Mouse (Mus musculus) kidney, adult 11 months (tissue): ENCODE data around the gene E130311K13Rik.
A peak's percentile ranks its signal among the peaks of the same experiment; 100 is the strongest.

Experiments used
- DNase-seq: peaks from one replicate; pipeline ENCODE4 v3.0.0; 2022

The E130311K13Rik gene

DNA sequence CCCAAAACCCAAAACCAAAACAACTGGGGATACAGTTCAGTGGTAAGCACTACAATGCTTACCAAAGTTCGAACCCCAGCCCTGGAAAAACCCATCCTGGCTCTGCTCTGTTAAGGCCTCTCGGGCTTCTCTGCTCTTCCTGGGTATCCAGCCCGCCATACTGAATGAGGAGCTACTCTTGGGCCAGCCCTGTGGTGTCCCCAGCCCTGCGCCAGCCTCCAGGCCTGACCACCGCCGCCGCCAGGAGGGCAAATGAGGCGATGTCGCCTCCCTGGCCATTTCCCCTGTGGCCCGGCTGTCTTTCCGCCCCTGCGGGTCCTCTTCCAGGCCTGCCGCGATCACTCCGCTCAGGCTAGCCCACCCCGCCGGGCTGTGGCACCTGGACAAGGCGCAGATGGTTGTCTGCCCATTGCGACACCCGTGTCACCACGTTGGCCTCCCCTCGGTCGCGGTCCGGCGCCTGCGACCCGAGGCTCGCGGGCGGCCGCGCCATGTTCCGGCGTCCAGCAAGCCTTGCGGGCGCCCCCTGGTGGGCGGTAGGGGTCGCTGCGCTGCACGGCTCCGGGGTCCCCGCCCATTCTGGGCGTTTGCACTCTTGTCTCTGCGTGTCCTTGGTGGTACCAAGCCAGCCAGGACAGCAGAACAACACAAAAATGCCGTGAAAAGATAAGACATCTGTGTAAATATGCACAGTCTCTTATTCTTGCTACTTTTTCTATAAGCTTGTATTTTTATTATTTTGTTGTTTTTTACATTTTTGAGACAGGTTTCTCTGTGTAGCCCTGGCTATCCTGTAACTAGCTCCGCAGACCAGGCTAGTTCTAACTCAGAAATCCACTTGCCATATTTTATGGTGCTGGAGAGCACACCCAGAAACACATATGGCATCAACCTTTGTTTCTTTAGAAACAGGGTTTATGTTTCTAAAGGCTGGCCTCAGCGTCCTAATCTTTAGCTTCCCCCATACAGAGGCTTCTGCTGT is at the start of gene E130311K13Rik:
TSS of gene E130311K13Rik (minus strand) at position 595 of the 982 bp plus-strand sequence.
- peak; percentile 89 for DNase-seq

- DNase-seq = no peak
These were observed 48.6 kb upstream of the E130311K13Rik start for GRCm38 (mm10) chr3:63977895-63978294.

DNA sequence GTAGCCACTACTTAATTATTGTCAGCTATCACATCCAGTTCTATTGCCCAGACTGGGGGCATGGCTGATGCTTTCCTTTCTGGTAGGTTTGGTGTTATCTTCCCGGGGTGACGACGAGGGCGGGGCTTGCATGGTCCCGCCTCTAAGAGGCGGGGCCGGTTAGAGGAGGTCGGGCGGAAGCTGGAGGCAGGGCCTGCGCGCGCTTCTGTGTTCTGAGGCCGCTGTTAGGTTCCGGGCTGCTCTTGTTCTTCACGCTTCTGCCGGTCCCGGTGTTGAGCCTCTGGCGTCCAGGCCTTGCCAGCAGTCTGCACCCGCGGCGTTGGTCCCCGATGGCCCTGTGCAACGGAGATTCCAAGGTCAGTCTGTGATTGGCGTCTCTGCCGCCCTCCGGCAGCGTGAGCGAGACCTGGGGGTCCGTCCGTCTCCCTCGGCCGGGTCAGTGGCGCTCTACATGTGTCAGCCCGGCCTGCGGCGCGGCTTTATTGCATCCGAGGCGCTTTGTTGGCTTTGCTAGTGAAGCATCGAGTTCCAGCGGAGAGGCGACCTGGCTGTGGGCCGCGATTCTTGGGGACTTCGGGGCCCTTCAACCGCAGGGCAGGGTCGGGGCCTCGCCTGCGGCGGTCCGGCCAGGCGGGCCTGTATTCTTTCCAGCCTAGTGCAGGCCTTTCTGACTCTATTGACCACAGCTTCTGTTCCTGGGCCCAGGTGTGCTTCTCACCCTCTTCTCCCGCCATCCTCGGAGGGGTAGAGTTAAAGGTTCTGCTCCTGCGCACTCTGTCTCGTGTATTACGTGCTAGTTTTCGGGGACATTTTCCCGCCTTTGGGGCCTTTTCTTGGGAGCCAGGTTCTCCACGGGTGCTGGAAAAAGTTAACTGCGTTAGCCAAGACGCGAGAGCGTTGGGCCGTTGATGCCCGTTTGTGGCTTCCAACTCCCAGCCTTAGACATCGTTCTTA is 47.0 kb upstream of the E130311K13Rik start, which contains the start of gene Gmps:
TSS of gene Gmps (plus strand) at position 152 of the 954 bp plus-strand sequence.
- DNase-seq = peak; percentile 94

- no peak for DNase-seq
These were observed 36.7 kb upstream of the E130311K13Rik start for GRCm38 (mm10) chr3:63965929-63966328.

DNA sequence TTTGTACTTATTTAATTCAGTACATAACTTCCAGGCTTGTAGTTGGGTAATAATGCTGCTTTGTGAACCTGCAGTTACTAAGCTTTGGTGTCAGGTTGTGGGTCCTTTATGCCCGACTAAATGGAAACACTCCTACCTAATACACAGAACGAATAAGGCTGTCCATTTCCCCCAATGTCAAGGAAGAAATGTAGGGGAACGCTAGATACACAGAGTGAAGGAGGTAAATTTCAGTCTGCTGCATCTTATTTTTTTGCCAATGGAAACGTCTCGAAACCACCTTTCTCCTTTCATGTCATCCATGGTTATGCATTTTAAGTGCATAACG is 35.6 kb upstream of the E130311K13Rik start:
- DNase-seq = no peak

DNA sequence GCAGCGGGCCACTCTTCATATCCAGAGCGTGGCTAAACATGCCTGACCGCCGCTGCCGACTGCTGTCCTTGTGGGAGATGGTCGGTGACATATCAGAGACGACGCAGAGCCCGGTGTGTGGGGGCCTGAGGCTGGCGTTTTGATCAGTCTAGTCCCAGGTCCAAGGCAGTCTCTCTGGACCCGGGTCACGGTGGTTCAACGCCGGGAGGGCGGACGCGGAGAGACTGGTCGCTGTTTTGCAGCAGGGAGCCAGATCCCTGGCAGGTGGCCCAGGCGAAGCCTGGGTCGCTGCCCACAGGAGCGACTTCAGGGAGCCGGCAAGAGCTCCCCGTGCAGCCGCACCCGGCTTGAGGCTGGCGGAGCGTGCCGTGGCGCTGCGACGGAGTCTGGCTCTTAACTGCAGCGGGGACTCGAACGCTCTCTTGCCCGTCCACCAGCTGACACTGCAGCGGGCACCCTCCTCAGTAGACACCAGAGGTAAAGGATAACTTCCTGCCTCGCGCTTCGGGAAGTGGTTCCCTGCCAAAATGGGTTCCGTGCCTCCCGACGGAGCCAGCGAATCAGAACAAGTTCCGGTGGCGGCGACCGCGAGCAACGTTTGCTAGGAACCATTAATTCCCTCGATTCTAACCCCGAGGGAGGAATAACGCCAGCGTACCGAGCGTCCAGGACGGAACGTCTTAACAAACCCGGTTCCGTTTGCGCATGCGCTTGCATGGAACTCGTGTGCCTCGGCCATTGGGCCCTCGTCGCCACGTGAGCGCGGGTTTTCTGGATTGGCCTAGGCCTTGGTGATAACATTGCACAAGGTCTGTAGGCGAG is 35.0 kb upstream of the E130311K13Rik start, which contains the start of gene Slc33a1:
TSS of gene Slc33a1 (minus strand) at position 669 of the 822 bp plus-strand sequence.
- DNase-seq = peak; percentile 99

- peak; percentile 51 for DNase-seq
These were observed 34.3 kb upstream of the E130311K13Rik start for GRCm38 (mm10) chr3:63963421-63964099.

GRCm38 (mm10) chr3:63949837-63950236 is 20.6 kb upstream of the E130311K13Rik start:
- DNase-seq = no peak

- DNase-seq = no peak
These were observed 12.1 kb upstream of the E130311K13Rik start for GRCm38 (mm10) chr3:63941204-63941850.

DNA sequence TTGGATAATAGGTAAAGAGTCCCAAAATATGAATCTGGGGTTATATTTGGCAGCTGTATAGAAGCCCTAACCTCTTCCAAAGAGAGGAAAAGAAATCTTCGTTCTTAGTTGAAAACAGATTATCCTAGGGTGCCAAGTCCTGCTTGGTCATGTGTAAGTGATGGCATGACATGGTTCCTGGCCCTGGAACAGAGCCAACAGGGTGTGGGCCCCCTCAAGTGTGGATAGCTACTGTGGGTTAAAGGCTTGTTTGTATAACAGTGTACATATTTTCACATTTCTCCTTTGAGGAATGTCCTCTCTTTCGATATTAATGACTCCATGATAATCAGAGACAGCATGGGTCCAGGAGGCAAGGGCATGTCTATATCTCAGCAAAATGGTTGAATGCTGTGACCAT is 9.7 kb upstream of the E130311K13Rik start:
- no peak for DNase-seq

GRCm38 (mm10) chr3:63919634-63920033 is 9.6 kb downstream of the E130311K13Rik start:
- peak; percentile 16 for DNase-seq

DNA sequence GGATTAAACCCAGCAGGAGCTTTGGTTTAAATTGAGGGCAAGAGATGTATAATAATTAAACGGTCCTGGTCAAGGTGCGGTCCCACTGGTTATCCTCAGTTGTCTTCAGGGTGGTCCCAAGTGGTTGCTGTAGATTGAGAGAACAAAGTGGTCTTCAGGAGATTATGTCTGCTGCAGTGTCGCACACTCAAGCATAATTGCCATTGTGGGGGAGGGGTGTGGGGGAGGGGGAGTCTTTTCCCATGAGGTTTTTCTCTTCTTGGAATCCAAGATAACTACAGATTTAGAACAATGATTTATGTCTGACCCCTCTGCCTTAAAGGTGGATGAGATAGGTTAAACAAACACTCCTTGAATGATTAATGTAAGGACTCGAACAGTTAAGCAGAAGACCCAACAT is 19.0 kb downstream of the E130311K13Rik start:
- no peak for DNase-seq

- DNase-seq = no peak
These were observed 24.0 kb downstream of the E130311K13Rik start for GRCm38 (mm10) chr3:63905241-63905640.

GRCm38 (mm10) chr3:63904157-63904556 is 25.1 kb downstream of the E130311K13Rik start:
- DNase-seq = peak; percentile 9

- DNase-seq = peak; percentile 4
These were observed 29.2 kb downstream of the E130311K13Rik start for GRCm38 (mm10) chr3:63900021-63900571.

- DNase-seq = peak; percentile 46
These were observed 30.0 kb downstream of the E130311K13Rik start, which contains the start of gene Plch1 for GRCm38 (mm10) chr3:63899309-63899695. Plch1 (minus strand) TSS chr3:63899472.

GRCm38 (mm10) chr3:63898581-63899308 is 30.5 kb downstream of the E130311K13Rik start:
- DNase-seq = peak; percentile 82

DNA sequence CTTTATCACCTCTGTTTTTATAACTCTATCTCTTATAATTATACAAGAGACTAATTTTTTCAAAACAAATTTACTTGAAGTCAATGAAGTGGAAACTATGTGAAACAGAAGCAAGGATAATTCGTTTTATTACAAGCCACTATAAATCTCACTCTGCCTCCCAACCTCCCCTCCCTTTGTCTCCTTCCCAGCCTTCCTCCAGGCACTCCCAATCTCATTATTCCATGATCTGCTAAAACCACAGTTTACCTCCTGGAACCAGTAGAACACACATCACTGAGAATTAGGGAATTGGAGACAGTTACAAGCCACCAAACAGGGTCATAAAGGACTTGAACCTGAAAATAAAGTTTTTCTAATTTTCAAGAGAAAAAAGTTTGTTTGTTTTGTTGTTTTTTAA is 32.1 kb downstream of the E130311K13Rik start:
- no peak for DNase-seq

DNA sequence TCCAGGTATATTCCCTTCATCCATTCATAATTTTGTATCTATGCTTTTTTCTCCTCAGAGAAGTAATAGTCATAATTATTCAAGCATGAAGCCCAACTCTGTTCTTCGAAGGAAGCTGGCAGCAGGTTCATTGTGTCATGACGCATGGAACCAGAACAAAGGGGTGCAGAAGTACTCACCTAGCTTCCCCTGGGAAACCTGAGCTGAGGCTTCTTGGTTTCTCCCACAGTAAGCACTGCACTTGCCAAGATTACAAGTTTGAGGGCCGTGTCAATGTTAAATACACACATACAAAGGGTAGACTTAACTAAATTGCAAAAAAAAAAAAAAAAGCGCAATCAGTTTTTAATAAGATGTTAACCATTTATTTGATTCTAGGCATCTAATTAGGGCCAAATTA is 33.0 kb downstream of the E130311K13Rik start:
- no peak for DNase-seq

- no peak for DNase-seq
These were observed 33.5 kb downstream of the E130311K13Rik start for GRCm38 (mm10) chr3:63895786-63896185.
